8 mouse cellular contexts compared by ENCODE assay signal in genomic region chr13:28957765-28958164, GRCm38 (mm10). TPM values are rescaled to one million over a fixed set of nuclear protein-coding genes. Genes with fewer than 3 reads are reported as not detected.
DNase-seq lines count a peak whose midpoint lies in the region; ATAC-seq and TF ChIP-seq lines count a peak whose summit lies in the region.

No protein-coding gene starts in this region.

- H3K4me2 ChIP-seq in heart, embryonic 13.5 days = peak overlapping the region; percentile 91
- peak overlapping the region; percentile 92 for H3K4me2 ChIP-seq in liver, embryonic 16.5 days (ENCODE audit: low read depth, low read length)
- peak overlapping the region; percentile 93 for H3K4me2 ChIP-seq in neural tube, embryonic 12.5 days (replicated peaks)

- peak overlapping the region; percentile 98 for H3K27ac ChIP-seq in heart, embryonic 13.5 days (replicated peaks)
- H3K27ac ChIP-seq in liver, embryonic 16.5 days (ENCODE audit: low read length) = peak overlapping the region; percentile 71
- peak overlapping the region; percentile 80 for H3K27ac ChIP-seq in neural tube, embryonic 12.5 days

- ATAC-seq in heart, embryonic 13.5 days (ENCODE audit: extremely low read depth, insufficient number of reproducible peaks, low FRiP score, low TSS enrichment) = no peak
- ATAC-seq in liver, embryonic 16.5 days (ENCODE audit: low read depth) = peak; percentile 72
- ATAC-seq in neural tube, embryonic 12.5 days (ENCODE audit: low FRiP score, low read depth) = peak; percentile 25

- TF ChIP-seq CTCF in C2C12 (IDR thresholded peaks at IDR 0.05; ENCODE audit: control insufficient read depth, insufficient read depth, insufficient read length) = peak; percentile 98

- no peaks in the 10 kb centered on the region for H3K36me3 ChIP-seq in C2C12 (ENCODE audit: control insufficient read depth, insufficient read depth)
- H3K36me3 ChIP-seq in erythroblast, embryonic 14.5 days (ENCODE audit: control insufficient read depth) = no peaks in the 10 kb centered on the region
- H3K36me3 ChIP-seq in heart, embryonic 13.5 days = no peaks in the 10 kb centered on the region
- no peaks in the 10 kb centered on the region for H3K36me3 ChIP-seq in liver, embryonic 16.5 days (ENCODE audit: control insufficient read depth, insufficient read depth)
- no peaks in the 10 kb centered on the region for H3K36me3 ChIP-seq in neural tube, embryonic 12.5 days

- no peaks in the 10 kb centered on the region for H3K9me3 ChIP-seq in erythroblast, embryonic 14.5 days (ENCODE audit: control insufficient read depth, low read length)
- H3K9me3 ChIP-seq in heart, embryonic 13.5 days = no peaks in the 10 kb centered on the region
- no peaks in the 10 kb centered on the region for H3K9me3 ChIP-seq in liver, embryonic 16.5 days (replicated peaks; ENCODE audit: control insufficient read depth, low read length)
- H3K9me3 ChIP-seq in neural tube, embryonic 12.5 days = no peaks in the 10 kb centered on the region

- peak; percentile 84 for DNase-seq in brain, embryonic 18.5 days (ENCODE audit: low read depth, low spot score)
- peak; percentile 95 for DNase-seq in kidney, postnatal 14 days
- peak; percentile 84 for DNase-seq in telencephalon, adult 2 months (ENCODE audit: low read depth, low spot score)

- peaks cover 41% of the 10 kb centered on the region for H3K4me1 ChIP-seq in erythroblast, embryonic 14.5 days (ENCODE audit: control insufficient read depth)
- H3K4me1 ChIP-seq in heart, embryonic 13.5 days = peaks cover 20% of the 10 kb centered on the region
- H3K4me1 ChIP-seq in liver, embryonic 16.5 days (ENCODE audit: control insufficient read depth, low read depth, low read length) = peaks cover 18% of the 10 kb centered on the region
- no peaks in the 10 kb centered on the region; the same call in none of the 2 replicates for H3K4me1 ChIP-seq in neural tube, embryonic 12.5 days

- H3K27me3 ChIP-seq in C2C12 (ENCODE audit: control insufficient read depth, insufficient read depth, insufficient read length) = no peaks in the 10 kb centered on the region
- H3K27me3 ChIP-seq in erythroblast, embryonic 14.5 days (ENCODE audit: control insufficient read depth) = peaks cover 33% of the 10 kb centered on the region
- H3K27me3 ChIP-seq in heart, embryonic 13.5 days (replicated peaks) = no peaks in the 10 kb centered on the region
- peaks cover 19% of the 10 kb centered on the region for H3K27me3 ChIP-seq in liver, embryonic 16.5 days (ENCODE audit: control insufficient read depth, insufficient read depth, low read depth, low read length)
- H3K27me3 ChIP-seq in neural tube, embryonic 12.5 days (replicated peaks) = no peaks in the 10 kb centered on the region

- H3K4me3 ChIP-seq in C2C12 (ENCODE audit: insufficient read depth, poor library complexity, severe bottlenecking) = peak overlapping the region; percentile 46
- H3K4me3 ChIP-seq in erythroblast, embryonic 14.5 days (replicated peaks) = peak overlapping the region; percentile 64
- H3K4me3 ChIP-seq in heart, embryonic 13.5 days = peak overlapping the region; percentile 61
- peak overlapping the region; percentile 58 for H3K4me3 ChIP-seq in liver, embryonic 16.5 days (ENCODE audit: low read depth, low read length)
- H3K4me3 ChIP-seq in neural tube, embryonic 12.5 days = peak overlapping the region; percentile 47

- WGBS in heart, embryonic 13.5 days = 1% methylated on average over 16 of the region's 16 CpGs
- WGBS in liver, embryonic 16.5 days (ENCODE audit: insufficient replicate concordance) = 1% methylated on average over 16 of the region's 16 CpGs
- WGBS in neural tube, embryonic 12.5 days = 4% methylated on average over 16 of the region's 16 CpGs

- peak overlapping the region; percentile 88 for H3K9ac ChIP-seq in heart, embryonic 13.5 days
- peak overlapping the region; percentile 62 for H3K9ac ChIP-seq in liver, embryonic 16.5 days (ENCODE audit: low read depth, low read length)
- peak overlapping the region; percentile 74 for H3K9ac ChIP-seq in neural tube, embryonic 12.5 days

- H3ac ChIP-seq in C2C12 (ENCODE audit: control insufficient read depth, insufficient read length, low read depth) = peak overlapping the region; percentile 88

- no peaks in the 10 kb centered on the region for H3K79me3 ChIP-seq in C2C12 (ENCODE audit: low read depth)

- peaks cover 8% of the 10 kb centered on the region for H3K79me2 ChIP-seq in C2C12 (ENCODE audit: control insufficient read depth, insufficient read depth)

TF ChIP-seq in C2C12, 6 proteins besides CTCF, POLR2A, EP300 and RAD21:
- TF ChIP-seq USF1 (IDR thresholded peaks at IDR 0.05; ENCODE audit: low read depth) (no peak), MAX (IDR thresholded peaks at IDR 0.05) (peak; percentile 82)

RNA-seq across cellular contexts. Expression of gene Sox4, which starts 4.3 kb away (rescaled TPM):
- polyA plus RNA-seq in C2C12 (2012; fragmentation: generic; extraction: Trizol) = 42.4 TPM
- polyA plus RNA-seq in erythroblast, embryonic 14.5 days (2012) = 0.09 and 0.19 TPM in 2 replicates
- polyA plus RNA-seq in heart, embryonic 13.5 days (2015; fragmentation: Nextera tagmentation; extraction: Ambion mirVana) = 37.1 and 37.9 TPM in 2 replicates
- 1.2 and 1.7 TPM in 2 replicates for polyA plus RNA-seq in liver, embryonic 16.5 days (2015; fragmentation: Nextera tagmentation; extraction: Ambion mirVana)
- 255 and 261 TPM in 2 replicates for polyA plus RNA-seq in neural tube, embryonic 12.5 days (2016; fragmentation: Nextera tagmentation; extraction: Ambion mirVana)

Comparison
In these comparisons a context has a peak if more than half of its experiments do, and no peak if none do; other contexts are left out.
1. RNA of gene Sox4, which starts 4.3 kb away (polyA plus RNA-seq): 255 to 261 TPM in neural tube, embryonic 12.5 days, 42.4 TPM in C2C12 (single experiment) and 37.1 to 37.9 TPM in heart, embryonic 13.5 days; 1.2 to 1.7 TPM in liver, embryonic 16.5 days and 0.09 to 0.19 TPM in erythroblast, embryonic 14.5 days; every median in the first group is over 10 times any median in the second.
2. Peak in every context shown above with its lines, with median percentiles within 50 percentile points of each other: H3K4me3 ChIP-seq, DNase-seq, H3K27ac ChIP-seq, H3K4me2 ChIP-seq and H3K9ac ChIP-seq.